In the genomic region with DNA sequence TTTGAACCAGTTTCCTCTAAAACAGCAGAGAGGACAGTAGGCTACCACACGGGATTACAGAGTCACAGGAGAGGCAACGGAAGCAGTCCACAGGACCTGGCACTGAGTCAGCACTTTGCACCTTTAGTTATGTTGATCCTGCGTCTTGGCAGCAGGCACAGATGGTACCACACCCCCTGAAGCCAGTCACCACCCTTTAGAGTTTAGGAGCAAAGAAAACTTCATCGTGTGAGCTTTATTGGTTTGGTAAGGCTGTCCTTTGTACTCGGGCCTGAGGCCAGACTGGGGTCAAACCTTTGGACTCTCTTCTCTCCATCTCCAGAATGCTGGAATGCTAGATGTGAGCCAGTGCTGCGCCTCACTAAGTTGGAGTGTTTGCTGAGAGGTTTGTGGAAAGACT, we compare ENCODE assay signal across 8 mouse cellular contexts. TPM values are rescaled to one million over a fixed set of nuclear protein-coding genes. Genes with fewer than 3 reads are reported as not detected.
A peak's percentile ranks its signal among the peaks of the same experiment; 100 is the strongest.
DNase-seq lines count a peak whose midpoint lies in the region; ATAC-seq lines count a peak whose summit lies in the region.
"Had no signal": no experiment of that assay in that cellular context is flagged by ENCODE, and none has a peak within 500 bp of the region (broad histone marks: within the 10 kb centered on the region; RNA-seq: fewer than 3 reads in every experiment).

No protein-coding gene starts in this region.

- H3K9me3 ChIP-seq in intestine, embryonic 16.5 days (ENCODE audit: control insufficient read depth, low read length), result 0 out of 2 replicates have a peak, but pooled peaks cover 3% of the 10 kb centered on the region
- no peaks in the 10 kb centered on the region for H3K9me3 ChIP-seq in liver, embryonic 15.5 days (replicated peaks)
- H3K9me3 ChIP-seq in midbrain, embryonic 10.5 days (replicated peaks), result peaks cover 3% of the 10 kb centered on the region; the same call in 1 of the 2 replicates

- H3K27ac ChIP-seq in intestine, embryonic 16.5 days (ENCODE audit: low read length), result peak overlapping the region; percentile 78
- H3K27ac ChIP-seq in liver, embryonic 15.5 days (replicated peaks), result peak overlapping the region; percentile 74
- H3K27ac ChIP-seq in midbrain, embryonic 10.5 days (replicated peaks), result no peak overlapping the region

- H3K36me3 ChIP-seq in intestine, embryonic 16.5 days (ENCODE audit: control insufficient read depth, insufficient read depth, low read length), result 0 out of 2 replicates have a peak, but pooled peaks cover 2% of the 10 kb centered on the region
- H3K36me3 ChIP-seq in liver, embryonic 15.5 days (replicated peaks), result peaks cover 15% of the 10 kb centered on the region; the same call in 1 of the 2 replicates
- peaks cover 16% of the 10 kb centered on the region for H3K36me3 ChIP-seq in midbrain, embryonic 10.5 days

- 26% methylated on average over 6 of the region's 6 CpGs for WGBS in intestine, embryonic 16.5 days
- WGBS in liver, embryonic 15.5 days (ENCODE audit: insufficient replicate concordance), result 17% methylated on average over 6 of the region's 6 CpGs
- 42% methylated on average over 6 of the region's 6 CpGs for WGBS in midbrain, embryonic 10.5 days

- peak; percentile 87 for ATAC-seq in intestine, embryonic 16.5 days
- ATAC-seq in liver, embryonic 15.5 days (ENCODE audit: insufficient read depth), result peak; percentile 74

- peak; percentile 35 for DNase-seq in urinary bladder, postnatal 14 days (ENCODE audit: low spot score)
- DNase-seq in urinary bladder, adult 18-20 months (ENCODE audit: low spot score in 2 of 2), result no peak
- DNase-seq in adrenal gland, adult (ENCODE audit: inconsistent age in 2 of 2, low spot score in 1 of 2), result no peak
- DNase-seq in midbrain, embryonic 10.5 days (ENCODE audit: low spot score), result no peak
- DNase-seq in layer of hippocampus, adult 9-11 months, result no peak

- no peak overlapping the region for H3K4me3 ChIP-seq in intestine, embryonic 16.5 days (ENCODE audit: low read length)
- no peak overlapping the region for H3K4me3 ChIP-seq in liver, embryonic 15.5 days (replicated peaks)
- no peak overlapping the region for H3K4me3 ChIP-seq in midbrain, embryonic 10.5 days

- peaks cover 14% of the 10 kb centered on the region for H3K4me1 ChIP-seq in intestine, embryonic 16.5 days (ENCODE audit: control insufficient read depth, insufficient read depth, low read length)
- H3K4me1 ChIP-seq in liver, embryonic 15.5 days (replicated peaks), result peaks cover 49% of the 10 kb centered on the region
- peaks cover 20% of the 10 kb centered on the region for H3K4me1 ChIP-seq in midbrain, embryonic 10.5 days

- H3K4me2 ChIP-seq in intestine, embryonic 16.5 days (ENCODE audit: low read depth, low read length), result 0 out of 2 replicates have a peak overlapping the region, but pooled peaks have one; percentile 20
- H3K4me2 ChIP-seq in liver, embryonic 15.5 days, result peak overlapping the region; percentile 35

- H3K27me3 ChIP-seq in intestine, embryonic 16.5 days (replicated peaks; ENCODE audit: control insufficient read depth, insufficient read depth, low read length), result no peaks in the 10 kb centered on the region
- no peaks in the 10 kb centered on the region for H3K27me3 ChIP-seq in liver, embryonic 15.5 days
- H3K27me3 ChIP-seq in midbrain, embryonic 10.5 days (ENCODE audit: low read depth, poor library complexity, severe bottlenecking), result peaks cover 2% of the 10 kb centered on the region; the same call in 1 of the 2 replicates

- no peak overlapping the region for H3K9ac ChIP-seq in intestine, embryonic 16.5 days (ENCODE audit: low read depth, low read length)
- H3K9ac ChIP-seq in liver, embryonic 15.5 days, result peak overlapping the region; percentile 25; the same call in 1 of the 2 replicates

RNA-seq across cellular contexts. Expression of a gene that starts 11.3 kb away (rescaled TPM):
- 0.57 TPM in 1 of 2 replicates, not detected in the other for polyA plus RNA-seq in intestine, embryonic 16.5 days (2015; fragmentation: Nextera tagmentation; extraction: Ambion mirVana)
- not detected in 2 replicates for polyA plus RNA-seq in liver, embryonic 15.5 days (2015; fragmentation: Nextera tagmentation; extraction: Ambion mirVana)
- polyA plus RNA-seq in midbrain, embryonic 10.5 days (2016; fragmentation: Nextera tagmentation; extraction: Ambion mirVana), result 0.21 and 0.67 TPM in 2 replicates
- polyA plus RNA-seq: heart, postnatal 0 days had no signal

RNA-seq across cellular contexts. Expression of a gene that starts 20.7 kb away (rescaled TPM):
- polyA plus RNA-seq in intestine, embryonic 16.5 days (2015; fragmentation: Nextera tagmentation; extraction: Ambion mirVana), result 20.1 and 21.9 TPM in 2 replicates
- polyA plus RNA-seq in liver, embryonic 15.5 days (2015; fragmentation: Nextera tagmentation; extraction: Ambion mirVana), result 7.8 and 8.3 TPM in 2 replicates
- polyA plus RNA-seq in midbrain, embryonic 10.5 days (2016; fragmentation: Nextera tagmentation; extraction: Ambion mirVana), result 8.7 and 10.3 TPM in 2 replicates

RNA-seq across cellular contexts. Expression of a gene that starts 32.7 kb away (rescaled TPM):
- polyA plus RNA-seq in intestine, embryonic 16.5 days (2015; fragmentation: Nextera tagmentation; extraction: Ambion mirVana), result 10.4 and 10.9 TPM in 2 replicates
- 25.8 and 27.0 TPM in 2 replicates for polyA plus RNA-seq in liver, embryonic 15.5 days (2015; fragmentation: Nextera tagmentation; extraction: Ambion mirVana)
- 10.3 and 10.4 TPM in 2 replicates for polyA plus RNA-seq in midbrain, embryonic 10.5 days (2016; fragmentation: Nextera tagmentation; extraction: Ambion mirVana)

RNA-seq across cellular contexts. Expression of a gene that starts 45.9 kb away (rescaled TPM):
- polyA plus RNA-seq in intestine, embryonic 16.5 days (2015; fragmentation: Nextera tagmentation; extraction: Ambion mirVana), result 21.6 and 22.4 TPM in 2 replicates
- polyA plus RNA-seq in liver, embryonic 15.5 days (2015; fragmentation: Nextera tagmentation; extraction: Ambion mirVana), result 15.0 and 15.6 TPM in 2 replicates
- polyA plus RNA-seq in midbrain, embryonic 10.5 days (2016; fragmentation: Nextera tagmentation; extraction: Ambion mirVana), result 77.9 and 83.9 TPM in 2 replicates
